Mouse (Mus musculus) stomach, embryonic 15.5 days (tissue): ENCODE results near the gene Dlx1. TPM values are rescaled to one million over a fixed set of nuclear protein-coding genes. Genes with fewer than 3 reads are reported as not detected.

Experiments used
- ATAC-seq: fragments of 200-750 bp; cut with Nextera tagmentation; 2 replicates; pipeline ENCODE4 v1.8.0; 2017; ENCODE audit warnings: low read depth, moderate number of reproducible peaks, moderate TSS enrichment; ENCODE audit not compliant: insufficient read depth, low FRiP score
- H3K27ac ChIP-seq: fragments of 300-500 bp; sonication (generic); 2 replicates; pipeline ENCODE4 v1.5.1; 2015; ENCODE audit warnings: mild to moderate bottlenecking, inconsistent platforms
- H3K27me3 ChIP-seq: fragments of 300-500 bp; sonication (generic); replicated peaks from 2 replicates; pipeline ENCODE4 v1.6.1; 2015; ENCODE audit warnings: inconsistent platforms
- H3K36me3 ChIP-seq: fragments of 300-500 bp; sonication (generic); 2 replicates; pipeline ENCODE4 v1.6.1; 2015; ENCODE audit warnings: inconsistent platforms
- H3K4me1 ChIP-seq: fragments of 300-500 bp; sonication (generic); 2 replicates; pipeline ENCODE4 v1.6.1; 2015; ENCODE audit warnings: inconsistent platforms
- H3K4me2 ChIP-seq: fragments of 300-500 bp; sonication (generic); 2 replicates; pipeline ENCODE4 v1.6.1; 2015; ENCODE audit warnings: mild to moderate bottlenecking, inconsistent platforms
- H3K4me3 ChIP-seq: fragments of 300-500 bp; sonication (generic); replicated peaks from 2 replicates; pipeline ENCODE4 v1.5.1; 2015; ENCODE audit warnings: inconsistent platforms
- H3K9ac ChIP-seq: fragments of 300-500 bp; sonication (generic); 2 replicates; pipeline ENCODE4 v1.6.1; 2015; ENCODE audit warnings: inconsistent platforms
- H3K9me3 ChIP-seq: fragments of 300-500 bp; sonication (generic); 2 replicates; pipeline ENCODE4 v1.6.1; 2016; ENCODE audit warnings: inconsistent platforms
- WGBS: fragments of 180-500 bp; shearing (Covaris S2); methylation state at CpG from one replicate; pipeline ENCODE4 v1.1.7; 2015; 5-methylcytosine and 5-hydroxymethylcytosine counted together
- polyA plus RNA-seq: library from polyadenylated mRNA; unstranded; fragments of >200 nt; fragmentation: Nextera tagmentation; extraction: Ambion mirVana; gene quantifications from 2 replicates; pipeline ENCODE4 v1.2.1, GENCODE M21; 2015

Gene Dlx1
- polyA plus RNA-seq, 1 experiment from 2014 or later, result 11.3 TPM

DNA sequence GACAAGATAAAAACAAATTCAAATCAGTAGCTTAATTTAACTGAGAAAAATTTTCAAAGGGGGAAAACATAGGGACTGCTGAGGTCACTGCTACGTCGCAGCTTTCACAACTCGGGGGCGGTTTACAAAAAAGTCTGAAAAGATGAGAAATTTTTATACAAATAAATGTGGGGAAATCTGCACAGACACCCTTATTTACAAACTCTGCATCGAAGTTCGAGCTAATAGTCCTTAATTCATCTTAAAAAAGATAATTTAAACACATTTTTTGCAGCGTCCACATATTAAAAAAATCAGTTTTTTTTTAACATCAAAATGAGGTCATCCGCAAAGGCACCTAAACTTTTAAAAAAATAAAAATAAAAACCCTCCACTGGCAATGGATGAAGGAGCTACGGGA, 15.6 kb downstream of the Dlx1 start:
- H3K27ac ChIP-seq, result no peak overlapping the region
- ATAC-seq, result no peak
- H3K4me1 ChIP-seq, result peaks cover 42% of the 10 kb centered on the region
- no peaks in the 10 kb centered on the region for H3K9me3 ChIP-seq
- H3K4me3 ChIP-seq, result no peak overlapping the region
- no peaks in the 10 kb centered on the region for H3K36me3 ChIP-seq
- no peak overlapping the region for H3K4me2 ChIP-seq
- H3K9ac ChIP-seq, result no peak overlapping the region
- WGBS, result 4% methylated on average over 9 of the region's 9 CpGs
- H3K27me3 ChIP-seq, result peaks cover 85% of the 10 kb centered on the region

DNA sequence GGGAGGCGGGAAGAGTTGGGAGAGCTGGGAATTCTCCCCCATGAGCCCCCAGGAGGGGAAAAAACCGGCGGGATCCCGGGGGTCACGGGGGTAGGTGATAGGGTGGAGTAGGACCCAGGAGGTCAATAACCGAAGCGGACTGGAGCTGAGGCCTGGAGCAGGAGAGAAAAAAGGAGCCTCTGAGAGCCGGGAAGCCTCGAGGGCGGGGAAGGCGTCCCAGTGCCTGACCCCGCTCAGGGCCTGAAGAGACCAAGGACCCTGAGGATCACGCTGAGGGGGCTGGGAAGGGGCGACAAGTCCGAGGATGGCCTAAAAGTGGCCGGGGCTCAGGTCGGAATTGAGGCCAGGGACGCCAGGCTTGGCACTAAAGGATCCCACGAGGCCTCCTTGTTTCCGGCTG, 16.0 kb downstream of the Dlx1 start:
- H3K27me3 ChIP-seq, result peaks cover 85% of the 10 kb centered on the region
- no peak overlapping the region for H3K9ac ChIP-seq
- no peaks in the 10 kb centered on the region for H3K36me3 ChIP-seq
- 0 out of 2 replicates have a peak overlapping the region, but pooled peaks have one; percentile 25 for H3K4me2 ChIP-seq
- H3K4me3 ChIP-seq, result peak overlapping the region; percentile 24
- no peak for ATAC-seq
- WGBS, result 3% methylated on average over 20 of the region's 20 CpGs
- H3K27ac ChIP-seq, result no peak overlapping the region
- no peaks in the 10 kb centered on the region for H3K9me3 ChIP-seq
- peaks cover 40% of the 10 kb centered on the region for H3K4me1 ChIP-seq

DNA sequence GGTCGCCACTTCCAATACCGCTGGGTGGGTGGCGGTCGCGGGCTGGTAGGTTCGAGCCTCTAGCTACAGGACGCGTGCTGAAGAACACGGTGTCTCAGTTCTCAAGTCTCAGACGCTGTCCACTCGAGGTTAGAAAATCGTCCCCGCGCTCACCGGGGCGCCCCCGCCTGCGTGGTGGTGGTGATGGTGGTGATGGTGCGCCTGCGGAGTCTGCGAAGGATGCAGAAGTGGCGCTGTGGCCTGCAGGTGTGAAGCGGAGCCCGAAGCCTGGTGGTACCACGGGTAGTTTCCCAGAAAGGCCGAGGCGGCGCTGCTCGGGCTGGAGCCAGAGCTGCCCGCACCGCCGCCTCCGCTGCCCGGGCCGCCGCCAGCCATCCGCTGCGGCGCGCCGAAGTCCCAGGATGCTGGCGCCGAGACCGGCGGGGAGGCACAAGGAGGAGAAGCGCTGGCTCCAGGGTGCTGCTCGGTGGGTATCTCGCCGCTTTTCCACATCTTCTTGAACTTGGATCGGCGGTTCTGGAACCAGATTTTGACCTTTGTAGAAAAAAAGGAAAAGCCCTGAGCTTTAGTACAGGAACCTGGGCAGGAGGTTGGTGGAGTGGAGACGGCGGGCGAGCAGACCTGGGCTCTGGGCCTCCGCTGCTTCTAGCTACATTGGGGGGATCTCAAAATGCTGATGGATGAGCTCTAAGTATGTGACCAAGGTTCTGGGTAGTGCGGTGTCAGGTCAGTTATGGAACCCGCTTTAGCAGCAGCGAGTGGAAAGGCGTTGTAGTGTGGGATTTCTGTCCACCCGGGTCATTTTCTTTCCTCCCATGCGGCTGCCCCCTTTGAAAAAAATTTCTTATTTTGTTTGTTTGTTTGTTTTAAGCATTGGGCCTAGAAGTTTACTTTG, 16.7 kb downstream of the Dlx1 start:
- H3K4me1 ChIP-seq, result peaks cover 34% of the 10 kb centered on the region
- H3K4me3 ChIP-seq, result peak overlapping the region; percentile 42
- H3K9ac ChIP-seq, result no peak overlapping the region
- H3K27ac ChIP-seq, result no peak overlapping the region
- 2% methylated on average over 61 of the region's 61 CpGs for WGBS
- H3K9me3 ChIP-seq, result no peaks in the 10 kb centered on the region
- H3K27me3 ChIP-seq, result peaks cover 85% of the 10 kb centered on the region
- ATAC-seq, result no peak
- no peaks in the 10 kb centered on the region for H3K36me3 ChIP-seq
- H3K4me2 ChIP-seq, result peak overlapping the region; percentile 25; the same call in 1 of the 2 replicates

DNA sequence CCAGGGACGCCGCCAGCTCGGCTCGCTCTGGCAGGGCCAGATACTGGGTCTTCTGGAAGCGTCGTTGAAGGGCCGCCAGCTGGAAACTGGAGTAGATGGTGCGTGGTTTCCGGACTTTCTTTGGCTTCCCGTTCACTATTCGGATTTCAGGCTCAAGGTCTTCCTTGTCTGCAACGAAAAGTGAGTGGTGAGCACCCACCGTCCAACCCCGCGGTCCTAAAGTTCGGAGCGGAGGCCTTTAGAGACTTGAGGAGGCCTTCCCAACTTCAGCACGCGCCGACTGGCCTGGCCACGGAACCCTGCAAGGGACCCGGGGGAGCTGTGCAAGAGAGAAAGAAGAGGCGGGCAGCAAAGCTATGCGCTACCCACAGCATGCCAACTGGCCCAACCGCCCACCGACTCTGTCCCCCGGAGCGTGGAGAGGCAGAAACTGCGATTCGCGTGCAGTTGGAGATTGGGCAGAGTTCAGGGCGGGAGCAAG, 17.5 kb downstream of the Dlx1 start:
- Histone ChIP-seq H3K4me3 (peak overlapping the region; percentile 42), H3K9me3 (no peaks in the 10 kb centered on the region), H3K27me3 (peaks cover 88% of the 10 kb centered on the region), H3K9ac (no peak overlapping the region), H3K27ac (no peak overlapping the region), H3K4me1 (peaks cover 34% of the 10 kb centered on the region), H3K36me3 (no peaks in the 10 kb centered on the region), H3K4me2 (peak overlapping the region; percentile 80)
- ATAC-seq, result no peak
- 2% methylated on average over 32 of the region's 32 CpGs for WGBS

DNA sequence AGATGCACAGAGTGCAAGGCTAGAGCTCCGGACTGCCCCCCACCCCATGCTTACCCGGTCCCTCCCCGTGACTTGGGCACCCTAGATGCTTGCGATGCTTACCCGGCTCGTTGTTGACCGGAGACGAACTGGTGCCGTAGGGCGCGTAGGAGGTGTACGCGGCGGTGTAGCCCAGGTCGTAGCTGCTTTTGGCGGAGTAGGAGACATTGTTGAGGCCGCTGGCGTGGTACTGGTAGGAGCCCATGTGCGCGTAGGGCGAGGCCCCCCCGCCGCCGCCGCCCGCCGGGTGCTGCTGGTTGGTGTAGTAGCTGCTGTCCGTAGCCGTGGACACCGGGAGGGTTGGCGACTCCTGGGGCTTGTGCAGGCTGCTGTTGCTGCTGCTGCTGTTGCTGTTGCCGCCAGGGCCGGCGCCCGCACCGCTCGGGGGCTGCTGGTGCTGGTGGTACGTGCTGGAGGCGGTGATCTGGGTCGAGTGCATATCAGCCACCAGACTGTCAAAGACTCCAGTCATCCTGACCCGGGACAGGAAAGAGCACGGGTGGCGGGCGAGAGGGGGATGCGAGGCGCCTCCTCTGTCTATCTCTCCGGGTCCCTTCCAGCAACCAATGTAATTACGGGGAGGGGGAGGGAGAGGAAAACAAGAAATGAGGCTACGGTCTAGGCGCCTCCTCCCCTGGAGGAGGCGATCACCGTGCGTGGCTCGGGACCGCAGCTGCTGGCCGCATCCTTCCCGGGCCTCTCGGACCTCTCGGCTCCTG, 18.1 kb downstream of the Dlx1 start:
- Histone ChIP-seq H3K9me3 (no peaks in the 10 kb centered on the region), H3K4me2 (peak overlapping the region; percentile 80), H3K4me1 (peaks cover 32% of the 10 kb centered on the region), H3K27ac (peak overlapping the region; percentile 19; the same call in 1 of the 2 replicates), H3K36me3 (no peaks in the 10 kb centered on the region), H3K27me3 (peaks cover 85% of the 10 kb centered on the region), H3K9ac (no peak overlapping the region), H3K4me3 (peak overlapping the region; percentile 42)
- WGBS, result under 1% methylated on average over 59 of the region's 59 CpGs
- ATAC-seq, result peak; percentile 37

DNA sequence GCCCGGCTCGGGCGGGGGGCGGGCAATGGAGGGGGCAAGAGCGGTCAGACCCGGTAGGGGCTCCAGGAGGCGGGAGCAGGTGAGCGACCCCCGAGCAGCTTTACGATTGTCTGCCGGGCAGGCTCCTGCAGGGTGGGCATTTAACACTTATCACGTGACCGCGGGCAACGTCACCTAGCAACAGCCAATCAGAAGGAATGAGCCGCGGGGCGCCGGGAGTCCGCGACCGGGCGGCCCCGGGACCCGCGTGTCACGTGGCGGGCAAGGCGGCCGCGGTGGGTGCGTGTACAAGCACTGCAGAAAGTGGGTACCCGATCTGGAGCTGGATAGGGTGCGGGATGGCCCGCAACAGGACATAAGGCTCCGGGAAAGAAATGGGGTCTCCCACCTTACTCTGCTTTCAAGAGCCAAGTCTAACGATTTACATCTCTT, 18.7 kb downstream of the Dlx1 start, which contains the start of gene Dlx2:
TSS of gene Dlx2 (minus strand) at position 115 of the 432 bp plus-strand sequence.
- no peaks in the 10 kb centered on the region for H3K9me3 ChIP-seq
- peaks cover 26% of the 10 kb centered on the region for H3K4me1 ChIP-seq
- under 1% methylated on average over 37 of the region's 37 CpGs for WGBS
- H3K9ac ChIP-seq, result no peak within 1 kb of the TSS
- peak; percentile 15; the same call in 1 of the 2 replicates for ATAC-seq
- H3K36me3 ChIP-seq, result no peaks in the 10 kb centered on the region
- peak within 1 kb of the TSS; percentile 19; the same call in 1 of the 2 replicates for H3K27ac ChIP-seq
- peak within 1 kb of the TSS; percentile 80 for H3K4me2 ChIP-seq
- H3K27me3 ChIP-seq, result peaks cover 85% of the 10 kb centered on the region
- peak within 1 kb of the TSS; percentile 42 for H3K4me3 ChIP-seq

DNA sequence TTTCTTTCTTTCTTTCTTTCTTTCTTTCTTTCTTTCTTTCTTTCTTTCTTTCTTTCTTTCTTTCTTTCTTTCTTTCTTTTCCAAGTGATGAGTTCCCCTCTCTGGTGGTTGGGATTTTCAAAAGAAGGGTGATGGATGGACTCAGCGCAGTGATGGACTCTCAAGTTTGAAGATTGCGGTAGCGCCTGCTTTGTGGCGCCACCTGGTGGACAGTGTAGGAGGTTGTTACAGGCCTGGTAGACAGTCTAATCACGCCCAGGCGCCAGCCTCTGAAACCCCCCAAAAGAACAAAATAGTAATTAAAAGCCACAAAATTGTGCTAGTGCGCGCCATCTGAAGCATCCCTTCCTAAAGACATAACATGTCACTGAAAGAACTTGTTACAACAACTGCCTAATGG, 19.9 kb downstream of the Dlx1 start:
- H3K9me3 ChIP-seq, result no peaks in the 10 kb centered on the region
- peaks cover 85% of the 10 kb centered on the region for H3K27me3 ChIP-seq
- WGBS, result 5% methylated on average over 8 of the region's 8 CpGs
- H3K4me1 ChIP-seq, result peaks cover 24% of the 10 kb centered on the region
- H3K36me3 ChIP-seq, result no peaks in the 10 kb centered on the region
- no peak overlapping the region for H3K27ac ChIP-seq
- ATAC-seq, result no peak
- no peak overlapping the region for H3K4me2 ChIP-seq
- no peak overlapping the region for H3K4me3 ChIP-seq
- no peak overlapping the region for H3K9ac ChIP-seq

DNA sequence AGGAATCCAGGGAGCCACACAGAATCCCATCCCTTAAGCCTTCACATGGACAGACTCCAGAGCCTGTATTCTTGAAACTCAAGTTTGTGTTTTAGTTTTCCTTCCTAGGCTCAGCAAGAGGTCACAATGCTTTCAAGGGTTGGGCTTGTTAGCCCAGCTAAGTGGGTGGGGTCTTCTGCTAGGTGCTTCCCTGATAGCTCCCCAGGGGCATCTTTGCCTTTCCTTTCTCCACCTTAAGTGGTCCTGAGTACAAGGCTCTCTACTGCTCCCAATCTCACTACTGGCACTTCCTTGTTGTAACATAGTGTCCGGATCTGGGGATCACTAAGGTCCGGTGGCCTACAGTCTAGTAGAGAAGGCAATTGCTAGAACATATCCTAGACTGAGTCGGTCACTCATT, 22.4 kb downstream of the Dlx1 start:
- H3K36me3 ChIP-seq, result no peaks in the 10 kb centered on the region
- H3K4me1 ChIP-seq, result peaks cover 16% of the 10 kb centered on the region
- H3K9ac ChIP-seq, result no peak overlapping the region
- no peaks in the 10 kb centered on the region for H3K9me3 ChIP-seq
- no peak for ATAC-seq
- H3K27ac ChIP-seq, result no peak overlapping the region
- H3K27me3 ChIP-seq, result peaks cover 72% of the 10 kb centered on the region
- no peak overlapping the region for H3K4me2 ChIP-seq
- 26% methylated on average over 3 of the region's 3 CpGs for WGBS
- H3K4me3 ChIP-seq, result no peak overlapping the region

DNA sequence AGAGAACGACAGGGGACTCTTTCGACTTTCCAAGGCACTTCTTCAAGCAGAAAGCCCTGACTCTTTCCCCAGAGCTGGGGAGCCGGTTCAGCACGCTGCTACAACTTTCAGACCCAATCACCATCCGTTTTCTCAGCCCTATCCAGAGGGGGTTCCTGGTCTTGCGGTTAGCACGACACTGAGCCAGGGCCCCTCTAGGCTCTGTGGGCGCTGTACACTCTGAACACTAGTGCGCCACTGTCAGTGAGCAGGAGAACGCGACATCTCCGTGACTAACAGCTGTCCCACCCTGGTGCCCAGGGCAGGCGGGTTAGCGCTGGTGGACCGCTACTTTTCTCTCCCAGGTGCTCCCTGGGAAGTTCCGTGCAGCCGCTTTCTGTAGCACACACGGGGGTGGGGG, 23.8 kb downstream of the Dlx1 start:
- Histone ChIP-seq H3K4me1 (peaks cover 3% of the 10 kb centered on the region; the same call in 1 of the 2 replicates), H3K4me2 (no peak overlapping the region), H3K9ac (no peak overlapping the region), H3K9me3 (no peaks in the 10 kb centered on the region), H3K4me3 (no peak overlapping the region), H3K27me3 (peaks cover 59% of the 10 kb centered on the region), H3K27ac (no peak overlapping the region), H3K36me3 (no peaks in the 10 kb centered on the region)
- no peak for ATAC-seq
- 2% methylated on average over 18 of the region's 18 CpGs for WGBS

DNA sequence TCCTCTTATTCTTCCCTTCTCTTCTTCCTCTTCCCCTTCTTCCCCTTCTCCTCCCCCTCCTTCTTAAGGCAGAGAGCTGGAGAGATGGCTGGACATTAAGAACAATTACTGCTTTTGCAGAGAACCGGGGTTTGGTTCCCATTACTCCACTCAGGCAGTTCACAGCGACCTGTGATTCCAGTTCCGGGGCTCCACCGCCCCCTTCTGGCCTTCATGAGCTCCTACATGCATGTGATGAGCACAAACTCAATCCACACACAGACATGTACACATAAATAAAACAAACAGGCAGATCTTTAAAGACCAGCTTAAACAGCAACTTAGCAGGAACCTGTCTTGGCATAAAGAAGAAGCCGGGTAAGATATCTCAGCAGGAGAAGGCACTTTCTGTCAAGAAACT, 28.2 kb downstream of the Dlx1 start:
- H3K4me3 ChIP-seq, result no peak overlapping the region

DNA sequence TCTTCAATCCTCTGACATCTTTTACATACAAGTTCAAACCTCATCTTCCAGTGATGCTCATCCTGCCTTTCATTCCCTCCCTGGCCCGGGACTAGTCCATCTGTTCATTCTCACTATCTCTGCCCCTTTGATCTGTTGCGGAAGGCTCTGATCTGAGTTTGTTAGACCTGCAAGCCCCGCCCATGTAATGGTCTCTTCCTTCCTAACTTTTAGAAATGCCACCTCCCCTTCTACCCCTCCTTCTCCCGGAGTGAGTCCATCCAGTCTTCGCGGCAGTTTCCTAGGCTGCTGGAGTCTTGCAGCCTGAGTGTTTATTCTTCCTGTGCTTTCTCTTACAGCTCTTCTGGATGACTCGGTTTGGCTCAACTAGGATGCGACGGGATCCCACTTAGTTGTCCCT, 38.6 kb downstream of the Dlx1 start:
- no peak for ATAC-seq
- no peak overlapping the region for H3K4me2 ChIP-seq
- no peaks in the 10 kb centered on the region for H3K27me3 ChIP-seq
- 70% methylated on average over 9 of the region's 9 CpGs for WGBS
- no peak overlapping the region for H3K9ac ChIP-seq
- H3K27ac ChIP-seq, result no peak overlapping the region
- H3K36me3 ChIP-seq, result no peaks in the 10 kb centered on the region
- no peaks in the 10 kb centered on the region for H3K4me1 ChIP-seq
- H3K9me3 ChIP-seq, result no peaks in the 10 kb centered on the region
- H3K4me3 ChIP-seq, result no peak overlapping the region

More for the DNA sequence above, 28.2 kb downstream of the Dlx1 start:
- Histone ChIP-seq H3K27ac (no peak overlapping the region), H3K4me1 (no peaks in the 10 kb centered on the region), H3K36me3 (no peaks in the 10 kb centered on the region), H3K9me3 (no peaks in the 10 kb centered on the region), H3K27me3 (peaks cover 25% of the 10 kb centered on the region), H3K4me2 (no peak overlapping the region), H3K9ac (no peak overlapping the region)
- ATAC-seq, result no peak
- WGBS, result 66% methylated on average over 5 of the region's 5 CpGs

DNA sequence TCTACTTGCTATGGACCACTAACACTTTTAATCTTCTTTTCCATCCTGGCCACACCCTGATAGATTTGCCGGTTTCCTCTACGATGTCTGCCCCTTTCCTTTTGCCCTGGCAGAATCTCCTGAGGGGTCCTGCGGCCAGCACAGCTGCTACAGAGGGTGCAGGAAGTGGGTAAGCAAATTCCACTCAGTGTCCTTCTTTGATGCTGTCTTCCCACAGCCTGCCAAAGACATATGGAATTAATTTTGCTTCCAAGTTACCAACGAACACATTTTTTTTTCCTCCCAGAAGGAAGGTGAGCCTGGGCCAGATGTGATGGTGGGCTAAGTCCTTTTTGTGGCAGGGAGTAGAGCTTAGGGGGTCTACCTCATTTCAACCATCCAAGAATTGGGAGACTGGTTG, 45.8 kb downstream of the Dlx1 start:
- Histone ChIP-seq H3K4me2 (no peak overlapping the region), H3K27me3 (no peaks in the 10 kb centered on the region), H3K9ac (no peak overlapping the region), H3K27ac (no peak overlapping the region), H3K36me3 (no peaks in the 10 kb centered on the region), H3K4me1 (no peaks in the 10 kb centered on the region), H3K9me3 (no peaks in the 10 kb centered on the region), H3K4me3 (no peak overlapping the region)
- WGBS, result 50% methylated on average over 4 of the region's 4 CpGs
- no peak for ATAC-seq
